Mouse (Mus musculus) megakaryocyte-erythroid progenitor cell, adult 5-6 weeks (primary cell): ENCODE data around the gene Capsl. TPM values are rescaled to one million over a fixed set of nuclear protein-coding genes. Genes with fewer than 3 reads are reported as not detected.
A peak's percentile ranks its signal among the peaks of the same experiment; 100 is the strongest.

ENCODE experiments used
- ATAC-seq: replicated peaks from 2 replicates; pipeline ENCODE4 v1.8.0; 2016; ENCODE audit warnings: mild to moderate bottlenecking, inconsistent platforms; ENCODE audit not compliant: severe bottlenecking, poor library complexity, low FRiP score, low TSS enrichment
- total RNA-seq, 2 experiments: library from RNA; stranded (forward) in 1 of 2; stranded (reverse) in 1 of 2; fragments of 200-1000, 215-1000 nt in 1 of 2; fragments of >200 nt in 1 of 2; fragmentation: Nextera tagmentation in 1 of 2; gene quantifications; 2 replicates each; pipeline ENCODE4 v1.2.3; 2014 to 2017

Gene Capsl
- total RNA-seq (2014; fragmentation: Nextera tagmentation), result 3.1 TPM in 1 of 2 replicates, not detected in the other
- 2.8 TPM in 1 of 2 replicates, not detected in the other for total RNA-seq (2017)

- ATAC-seq, result peak; percentile 68
Observed at GRCm38 (mm10) chr15:9435534-9436180, at the start of gene Capsl. TSS of gene Capsl (plus strand) at chr15:9436028.

DNA sequence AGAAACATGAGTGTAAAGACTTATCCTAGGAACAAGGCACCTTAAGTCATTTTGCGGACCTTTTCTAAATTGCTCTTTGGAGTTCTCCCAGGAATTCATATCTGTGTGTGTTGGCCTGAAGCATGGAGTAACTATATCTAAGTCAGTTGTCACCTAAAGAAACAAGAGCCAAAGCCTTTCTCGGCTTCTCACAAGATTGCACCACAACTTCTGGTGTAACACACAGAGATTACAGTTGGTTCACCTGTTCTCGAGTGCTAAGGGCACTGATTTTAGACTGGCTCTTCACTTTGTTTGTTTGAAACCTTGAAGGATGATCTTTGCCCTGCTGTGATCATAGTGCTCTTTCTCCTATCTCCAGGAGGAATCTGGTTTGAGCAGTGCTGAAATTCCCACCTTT is 26.4 kb upstream of the Capsl start:
- ATAC-seq, result no peak

DNA sequence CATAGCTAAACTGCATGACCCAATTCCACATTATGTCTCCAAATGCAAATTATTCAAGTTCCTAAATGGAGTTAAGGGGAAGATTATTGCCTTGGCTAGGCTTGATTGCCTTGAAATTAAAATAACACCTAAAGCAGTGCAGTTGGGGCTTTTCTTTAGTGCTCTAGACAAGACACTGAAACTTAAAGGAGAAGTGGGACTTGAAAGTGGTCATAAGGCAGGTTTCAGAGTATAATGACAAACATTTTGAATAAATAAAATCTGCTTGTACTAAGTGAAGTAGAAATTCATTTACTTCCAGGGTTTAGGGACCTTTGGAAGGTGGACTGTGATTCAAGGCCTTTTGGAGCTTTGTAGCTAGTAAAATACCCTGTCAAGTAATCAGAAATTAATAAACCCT is 14.7 kb upstream of the Capsl start:
- ATAC-seq, result no peak

DNA sequence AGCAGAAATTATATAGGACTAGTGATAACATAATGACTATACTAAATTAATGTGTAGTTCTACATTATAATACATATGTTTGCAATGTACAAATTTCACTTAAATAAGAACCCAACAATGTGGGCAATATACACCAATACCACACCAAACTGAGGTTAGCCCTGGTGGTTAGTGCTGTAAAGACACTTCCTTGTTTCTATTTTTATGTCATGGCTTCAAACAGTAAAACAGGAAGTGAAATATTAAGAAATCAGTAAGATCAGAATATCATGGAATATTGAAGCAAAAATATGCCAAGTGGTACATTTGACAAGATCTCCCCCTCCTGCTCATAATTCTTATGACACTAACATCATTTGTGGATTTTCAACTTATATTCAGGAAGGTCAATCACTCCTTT is 8.0 kb upstream of the Capsl start:
- ATAC-seq, result no peak

- no peak for ATAC-seq
Observed at GRCm38 (mm10) chr15:9429843-9430242, 6.0 kb upstream of the Capsl start.

GRCm38 (mm10) chr15:9451999-9452398 is 16.2 kb downstream of the Capsl start:
- ATAC-seq, result 0 out of 2 replicates have a peak, but pooled peaks have one; percentile 50

DNA sequence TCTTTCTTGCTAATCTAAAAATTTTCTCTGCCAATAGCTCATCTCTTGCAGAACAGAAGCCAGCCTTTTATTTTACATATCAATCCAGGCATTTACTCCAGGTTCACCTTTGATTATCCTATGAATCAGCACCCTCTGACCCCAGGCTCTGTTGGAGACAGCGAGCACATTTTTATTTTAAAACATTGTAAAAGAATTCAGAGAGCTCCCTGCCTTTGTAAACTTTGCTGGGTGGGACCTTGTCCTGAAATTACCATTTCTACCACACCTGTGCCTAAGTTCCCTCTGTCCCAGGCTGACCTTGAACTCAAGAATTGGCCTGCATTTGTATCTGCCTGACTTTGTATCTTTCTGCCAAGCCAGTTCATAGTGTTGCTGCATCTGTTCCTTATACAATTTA is 17.0 kb downstream of the Capsl start:
- no peak for ATAC-seq

- no peak for ATAC-seq
Observed at GRCm38 (mm10) chr15:9454198-9454597, 18.4 kb downstream of the Capsl start.

GRCm38 (mm10) chr15:9455241-9455640 is 19.4 kb downstream of the Capsl start:
- peak; percentile 87 for ATAC-seq

- peak; percentile 65 for ATAC-seq
Observed at GRCm38 (mm10) chr15:9463521-9464027, 27.7 kb downstream of the Capsl start.

- ATAC-seq, result no peak
Observed at GRCm38 (mm10) chr15:9464039-9464438, 28.2 kb downstream of the Capsl start.

GRCm38 (mm10) chr15:9471053-9471685 is 35.3 kb downstream of the Capsl start:
- no peak for ATAC-seq

DNA sequence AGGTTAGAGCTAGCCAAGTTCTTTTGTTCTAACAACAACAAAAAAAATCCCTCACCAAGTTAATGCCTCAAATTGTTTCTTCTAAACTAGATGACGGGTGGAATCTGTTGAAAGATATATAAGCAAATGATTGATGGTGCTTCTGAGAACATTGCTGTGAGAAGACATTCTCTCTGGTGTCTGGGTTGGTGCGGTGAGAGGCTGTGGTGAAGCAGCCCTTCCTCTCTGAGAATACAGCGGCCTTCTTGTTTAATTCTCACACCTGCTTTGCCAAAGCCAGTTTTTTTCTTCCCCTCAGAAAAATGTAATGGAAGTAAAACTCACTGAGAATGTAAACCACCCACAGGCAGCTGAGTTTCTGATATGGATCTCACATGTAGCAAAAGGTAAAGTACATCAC is 36.3 kb downstream of the Capsl start:
- ATAC-seq, result no peak

GRCm38 (mm10) chr15:9472618-9473017 is 36.8 kb downstream of the Capsl start:
- ATAC-seq, result peak; percentile 84

- no peak for ATAC-seq
Observed at GRCm38 (mm10) chr15:9473188-9473587, 37.4 kb downstream of the Capsl start.

- no peak for ATAC-seq
Observed at GRCm38 (mm10) chr15:9489417-9490118, 53.7 kb downstream of the Capsl start.

- no peak for ATAC-seq
Observed at GRCm38 (mm10) chr15:9492077-9492476, 56.2 kb downstream of the Capsl start.
